Mouse (Mus musculus) spleen, adult 2 months (tissue): ENCODE results near the gene Chn1.

Experiments used
- CTCF ChIP-seq: fragments of 200-500 bp; IDR thresholded peaks from 2 replicates; pipeline ENCODE4 v1.5.1; 2011; ENCODE audit warnings: mild to moderate bottlenecking, inconsistent platforms; ENCODE audit not compliant: insufficient read depth, insufficient read length, insufficient replicate concordance; ENCODE audit errors: extremely low read depth
- POLR2A ChIP-seq: fragments of 200-500 bp; IDR thresholded peaks from 2 replicates; pipeline ENCODE4 v1.6.1; 2011; ENCODE audit warnings: low read depth, low read length, inconsistent platforms

GRCm38 (mm10) chr2:73747297-73747696, 27.8 kb downstream of the Chn1 start:
- TF ChIP-seq CTCF = no peak
- TF ChIP-seq POLR2A = no peak
